Mouse (Mus musculus) stomach, adult 2 months (tissue): ENCODE measurements around the gene Dclre1a. TPM values are rescaled to one million over a fixed set of nuclear protein-coding genes. Genes with fewer than 3 reads are reported as not detected.

Source experiments
- polyA plus RNA-seq: library from polyadenylated mRNA; depleted of rRNA; stranded (reverse); fragments of >200 nt; gene quantifications from 2 replicates; pipeline ENCODE4 v1.2.3, GENCODE M21; 2012; rRNA removed

The Dclre1a gene
- 1.4 TPM in 2 replicates for polyA plus RNA-seq

DNA sequence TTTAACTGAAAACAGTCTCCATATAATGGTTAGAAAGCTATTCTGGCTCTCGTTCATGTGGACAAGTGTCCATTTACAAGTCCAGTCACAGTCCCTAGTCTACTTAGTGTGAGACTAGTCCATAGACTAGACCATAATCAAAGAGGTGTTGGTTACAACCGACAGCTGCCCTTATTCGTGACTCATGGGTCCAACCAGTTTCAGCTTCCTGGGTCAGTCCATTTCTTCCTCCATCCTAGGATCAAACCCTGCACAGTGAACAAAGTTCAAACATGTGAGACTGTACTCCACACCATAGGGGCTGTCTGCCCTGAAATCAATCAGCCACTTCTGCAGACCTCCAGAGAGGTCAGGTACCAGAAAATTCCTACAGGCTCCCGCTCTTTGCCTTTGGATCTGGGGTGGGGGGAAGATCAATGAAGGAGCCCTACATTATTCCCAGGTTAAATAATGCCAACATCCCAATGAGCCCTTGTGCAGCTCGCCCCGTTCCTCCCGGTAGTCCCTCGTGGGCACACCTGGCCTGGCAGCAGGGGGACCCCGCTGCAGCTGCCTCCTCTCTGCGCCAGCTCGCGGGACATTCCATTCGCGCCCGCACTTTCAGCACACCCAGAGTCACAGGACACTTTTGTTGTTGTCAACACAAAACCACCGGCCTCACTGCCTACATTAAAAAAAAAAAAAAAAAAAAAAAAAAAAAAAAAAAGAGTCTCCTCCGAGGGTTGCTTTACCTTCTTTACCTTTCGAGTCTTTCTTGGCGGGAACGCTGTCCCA, at the start of gene Dclre1a:
Gene Dclre1a, minus strand, starts transcription at position 767 of the 774 bp plus-strand sequence.

DNA sequence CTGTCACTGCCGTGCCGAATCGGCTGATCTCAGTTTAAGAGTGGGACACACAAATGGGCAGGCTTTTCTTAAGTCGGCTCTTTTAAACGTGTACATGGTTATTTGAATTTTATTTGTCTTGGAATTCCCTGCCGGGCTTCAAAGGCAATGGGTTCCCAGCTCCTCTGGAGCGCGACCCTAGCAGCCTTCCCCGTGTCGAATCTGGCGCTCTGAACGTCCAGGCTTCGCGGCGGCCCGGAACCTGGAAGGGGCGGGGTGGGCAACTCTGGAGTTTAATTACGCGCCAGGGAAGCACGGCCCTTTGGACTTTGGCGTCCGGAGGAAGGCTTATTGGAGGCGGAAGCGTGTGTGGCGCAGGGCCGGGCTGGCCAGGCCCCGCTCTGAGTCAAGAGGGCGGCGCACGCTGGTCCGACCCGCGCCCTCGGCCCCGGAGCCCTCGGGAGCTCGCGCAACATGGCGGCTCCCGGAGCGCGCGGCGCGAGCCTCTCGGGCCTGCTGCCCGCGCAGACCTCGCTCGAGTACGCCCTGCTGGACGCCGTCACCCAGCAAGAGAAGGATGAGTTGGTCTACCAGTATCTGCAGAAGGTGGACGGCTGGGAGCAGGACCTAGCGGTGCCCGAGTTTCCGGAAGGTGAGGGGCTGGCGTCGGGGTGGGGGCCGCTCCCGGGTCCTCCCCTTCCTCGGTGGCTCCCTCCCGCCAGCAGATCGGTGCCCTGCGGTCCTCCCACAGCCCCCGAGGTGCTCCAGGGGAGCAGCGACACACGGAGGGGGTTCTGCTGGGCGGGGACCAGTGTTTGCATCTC, 409 bp upstream of the Dclre1a start, which contains the start of gene Nhlrc2:
Gene Nhlrc2, plus strand, starts transcription at position 32 of the 803 bp plus-strand sequence.

Other genes with a start within 250 kb of the Dclre1a start
- 1.9 and 2.3 TPM in 2 replicates for gene Nrap, start 158.2 kb downstream of the Dclre1a start, polyA plus RNA-seq
- gene Casp7, start 151.1 kb downstream of the Dclre1a start, polyA plus RNA-seq, result 6.9 and 7.0 TPM in 2 replicates
- gene Plekhs1, start 86.6 kb downstream of the Dclre1a start, polyA plus RNA-seq, result 0.51 and 0.53 TPM in 2 replicates
- 1.8 and 1.9 TPM in 2 replicates for gene Nhlrc2, start within 50 bp of the Dclre1a start, polyA plus RNA-seq
- gene Adrb1, start 174.0 kb upstream of the Dclre1a start, polyA plus RNA-seq, result 1.2 and 2.7 TPM in 2 replicates